Mouse (Mus musculus) gastrocnemius, postnatal 25 days (tissue): ENCODE results near the gene Kcna10. TPM values are rescaled to one million over a fixed set of nuclear protein-coding genes. Genes with fewer than 3 reads are reported as not detected.

Source experiments
- DNase-seq: peaks from one replicate; pipeline ENCODE4 v3.0.0; 2022
- total RNA-seq, 2 experiments: library from RNA; stranded (reverse); gene quantifications; 1 replicate in 1 of 2; 2 replicates in 1 of 2; pipeline ENCODE4 v1.2.3; 2021

Kcna10 gene
- total RNA-seq, 2 experiments from 2014 or later = 0.23 TPM; not detected in 1

- no peak for DNase-seq
Measured at GRCm38 (mm10) chr3:107241389-107242094, 58.7 kb downstream of the Kcna10 start.

Other genes with a start within 250 kb of the Kcna10 start
- not detected for gene Kcna3, start 146.9 kb upstream of the Kcna10 start, total RNA-seq
- 1 to 10 TPM; 1.0 to 1.4 TPM for gene Kcna2, start 81.9 kb upstream of the Kcna10 start, total RNA-seq
- gene Cym, start 38.7 kb downstream of the Kcna10 start, total RNA-seq = not detected
- gene A630076J17Rik, start 47.6 kb downstream of the Kcna10 start, total RNA-seq = not detected
- not detected for gene Prok1, start 56.7 kb downstream of the Kcna10 start, total RNA-seq
- gene Lamtor5, start 95.8 kb downstream of the Kcna10 start, total RNA-seq = 10 to 100 TPM; 47.5 to 55.1 TPM
- gene Slc16a4, start 108.2 kb downstream of the Kcna10 start, total RNA-seq = under 1 TPM in 1 of 2 experiments, not detected in 1; 0.19 TPM
- 10 to 100 TPM; 16.5 TPM for gene Rbm15, start 150.6 kb downstream of the Kcna10 start, total RNA-seq